Mouse (Mus musculus): ENCODE measurements around the gene Wasf1. TPM values are rescaled to one million over a fixed set of nuclear protein-coding genes. Genes with fewer than 3 reads are reported as not detected.

The Wasf1 gene
- total RNA-seq, 4 experiments from 2014 or later = 4.1 to 6.9 (median 5.2) TPM

GRCm38 (mm10) chr10:40985350-40985749, 102.1 kb downstream of the Wasf1 start:
- no peak for DNase-seq

Other genes starting within 250 kb of the Wasf1 start
- gene Mettl24, start 200.2 kb upstream of the Wasf1 start, total RNA-seq (2022) = 10 to 100 TPM in 1 of 4 experiments, 1 to 10 TPM in 3; 6.7 to 10.4 (median 8.5) TPM
- gene Cdc40, start 164 bp upstream of the Wasf1 start, total RNA-seq (2022) = 10 to 100 TPM; 27.0 to 33.0 (median 28.7) TPM
- gene Gpr6, start 188.8 kb downstream of the Wasf1 start, total RNA-seq (2022) = not detected

All from adrenal gland, adult 8-10 months (tissue).